Mouse (Mus musculus): ENCODE data around the gene Scgb2b27. TPM values are rescaled to one million over a fixed set of nuclear protein-coding genes. Genes with fewer than 3 reads are reported as not detected.
"Not testable (repeated sequence)": the region's sequence is repeated elsewhere in the genome, so short reads cannot be mapped to it uniquely, and the experiment has no call there.

Gene Scgb2b27
- not detected for polyA plus RNA-seq (2021)

DNA sequence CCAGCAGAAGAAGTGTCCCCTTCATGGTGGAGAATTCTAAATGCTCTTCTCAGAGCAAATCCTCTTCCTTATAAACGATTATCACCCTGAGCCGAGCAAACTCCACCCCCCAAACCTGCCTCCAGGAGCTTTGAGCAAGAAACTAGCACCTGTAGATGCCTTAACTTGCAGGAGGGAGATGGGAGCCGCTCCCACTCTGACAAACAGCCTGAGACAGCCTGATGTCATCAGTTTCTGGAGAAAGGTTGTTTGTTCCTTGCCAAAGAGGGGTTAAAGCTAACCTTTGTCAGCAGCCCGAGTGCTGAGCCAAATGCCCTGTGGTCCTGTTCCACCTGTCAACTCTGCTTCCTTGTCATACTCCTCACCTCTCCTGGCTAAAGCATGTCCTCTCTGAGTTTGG lies at the start of gene Scgb2b27:
Gene Scgb2b27, minus strand, starts transcription at position 101 of the 400 bp plus-strand sequence.
- ATAC-seq (no peak), DNase-seq (ENCODE audit: low read depth, low spot score) (no peak)
- no peak for TF ChIP-seq CTCF (IDR thresholded peaks at IDR 0.05)
- H3K27me3 ChIP-seq = no peaks in the 10 kb centered on the region
- in situ Hi-C loops (cut with MboI; ENCODE audit: low pct_unique_long_range_greater_than_20kb) = no loop called here
- ChIA-PET CTCF (no interaction called here), POLR2A (no interaction called here)

DNA sequence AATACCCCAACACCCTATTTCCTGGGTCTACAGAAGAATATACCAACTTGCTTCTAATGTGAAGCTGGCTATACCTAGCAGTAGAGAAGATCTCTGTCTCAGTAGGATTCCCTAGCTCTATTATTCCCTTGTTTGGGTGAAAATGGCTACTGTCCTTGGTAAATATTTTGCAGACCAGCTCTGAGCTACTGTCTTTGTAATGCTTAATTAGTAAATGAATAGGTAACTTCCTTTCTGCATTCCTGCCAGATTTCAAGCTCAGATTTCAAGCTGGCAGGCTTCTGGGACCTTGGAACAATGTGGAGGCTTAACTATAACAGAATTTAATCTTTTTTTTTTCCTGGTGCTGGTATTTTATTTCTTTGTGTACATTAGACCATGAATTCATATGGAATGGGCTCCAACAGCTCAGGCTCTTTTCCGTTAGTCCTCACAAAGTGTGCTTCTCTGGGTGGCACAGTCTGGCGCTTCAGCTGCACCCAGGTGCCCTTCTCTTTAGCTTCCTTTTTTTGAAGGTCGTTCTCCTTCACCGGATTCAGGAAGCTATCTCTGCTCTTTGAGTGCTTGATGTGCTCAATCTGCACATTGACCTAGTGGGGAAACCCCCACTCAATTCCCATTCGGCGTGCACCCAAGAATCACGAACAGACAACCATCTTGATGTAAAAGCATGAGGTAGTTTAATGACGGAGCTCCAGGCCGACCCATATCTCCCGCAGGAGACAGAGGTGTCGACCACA lies 22.5 kb upstream of the Scgb2b27 start:
- H3K27me3 ChIP-seq; DNase-seq (ENCODE audit: low read depth, low spot score); ATAC-seq; POLR2A ChIA-PET; in situ Hi-C loops (cut with MboI; ENCODE audit: low pct_unique_long_range_greater_than_20kb); CTCF ChIA-PET: not testable (repeated sequence)

DNA sequence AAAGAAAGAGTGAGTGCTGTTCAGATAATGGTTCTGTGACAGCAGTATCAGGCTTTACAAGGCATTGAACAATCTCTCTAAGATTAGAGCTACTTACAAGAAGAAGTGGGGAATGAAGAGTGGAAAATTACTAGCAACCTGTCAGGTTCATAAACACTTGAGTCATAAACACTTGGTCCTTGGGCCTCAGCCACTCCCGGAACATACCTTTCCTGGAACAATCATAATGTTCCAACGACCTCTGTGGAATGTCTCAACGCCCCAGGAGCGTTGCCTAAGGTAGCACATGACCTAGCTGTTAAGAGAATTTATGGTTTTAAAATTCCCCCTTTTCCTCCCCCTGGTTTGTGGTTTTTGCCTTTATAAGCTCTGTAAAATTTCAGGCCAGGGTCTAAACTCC lies 20.8 kb upstream of the Scgb2b27 start:
- in situ Hi-C loops (cut with MboI; ENCODE audit: low pct_unique_long_range_greater_than_20kb); DNase-seq (ENCODE audit: low read depth, low spot score); CTCF ChIA-PET; POLR2A ChIA-PET; ATAC-seq; H3K27me3 ChIP-seq: not testable (repeated sequence)

DNA sequence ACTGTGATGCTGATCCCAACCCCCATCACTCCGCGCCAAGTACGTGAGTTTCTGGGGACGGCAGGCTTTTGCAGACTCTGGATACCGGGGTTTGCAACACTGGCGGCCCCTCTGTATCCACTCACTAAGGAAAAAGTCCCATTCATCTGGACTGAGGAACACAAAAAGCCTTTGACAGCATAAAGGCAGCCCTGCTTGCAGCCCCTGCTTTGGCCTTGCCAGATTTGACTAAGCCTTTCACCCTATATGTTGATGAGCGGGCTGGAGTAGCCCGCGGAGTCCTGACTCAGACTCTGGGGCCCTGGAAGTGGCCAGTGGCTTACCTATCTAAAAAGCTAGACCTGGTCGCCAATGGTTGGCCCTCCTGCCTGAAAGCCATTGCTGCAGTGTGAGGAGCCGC lies 16.3 kb upstream of the Scgb2b27 start:
- no peak for ATAC-seq
- DNase-seq (ENCODE audit: low read depth, low spot score) = no peak
- in situ Hi-C loops (cut with MboI; ENCODE audit: low pct_unique_long_range_greater_than_20kb) = no loop called here
- no peak for TF ChIP-seq CTCF (IDR thresholded peaks at IDR 0.05)
- ChIA-PET CTCF (no interaction called here), POLR2A (no interaction called here)
- H3K27me3 ChIP-seq = no peaks in the 10 kb centered on the region

DNA sequence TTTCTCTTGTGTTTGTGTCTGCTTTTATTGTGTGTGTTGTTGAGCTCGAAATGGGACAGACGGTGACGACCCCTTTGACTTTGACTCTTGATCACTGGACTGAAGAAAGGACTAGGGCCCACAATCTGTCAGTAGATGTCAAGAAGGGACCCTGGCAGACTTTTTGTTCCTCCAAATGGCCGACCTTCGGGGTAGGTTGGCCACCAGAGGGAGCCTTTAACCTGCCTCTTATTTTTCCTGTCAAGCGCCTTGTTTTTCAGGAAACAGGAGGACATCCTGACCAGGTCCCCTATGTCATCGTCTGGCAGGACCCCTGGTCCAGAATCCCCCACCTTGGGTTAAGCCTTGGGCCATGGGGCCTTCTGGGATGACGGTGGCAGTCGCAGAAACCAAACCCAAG lies 13.5 kb upstream of the Scgb2b27 start:
- ATAC-seq; CTCF ChIA-PET; H3K27me3 ChIP-seq; in situ Hi-C loops (cut with MboI; ENCODE audit: low pct_unique_long_range_greater_than_20kb); DNase-seq (ENCODE audit: low read depth, low spot score): not testable (repeated sequence)
- POLR2A ChIA-PET = interaction anchor here (0.5 kb wide), 1 partner anchor 40 kb away, joined by 5 read pairs; no protein-coding TSS in a partner anchor

DNA sequence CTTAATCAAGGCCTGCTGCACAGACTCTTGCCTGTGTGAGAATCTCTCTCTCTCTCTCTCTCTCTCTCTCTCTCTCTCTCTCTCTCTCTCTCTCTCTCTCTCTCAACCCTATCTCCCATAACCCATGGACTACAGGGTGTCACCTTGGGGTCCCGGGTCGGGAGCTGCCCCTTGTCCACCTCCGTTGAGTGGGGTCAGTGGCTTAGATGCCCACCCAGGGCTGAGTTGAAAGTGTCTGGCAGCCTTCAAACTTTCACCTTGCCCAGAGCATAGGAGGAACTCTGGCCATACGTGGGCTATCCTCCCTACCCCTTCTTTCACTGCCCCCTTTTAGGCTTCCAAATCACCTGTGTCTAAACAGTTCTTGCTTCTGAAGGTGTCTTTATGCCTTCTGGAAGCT lies 11.9 kb upstream of the Scgb2b27 start:
- TF ChIP-seq CTCF (IDR thresholded peaks at IDR 0.05) = no peak
- CTCF ChIA-PET = no interaction called here
- in situ Hi-C loops (cut with MboI; ENCODE audit: low pct_unique_long_range_greater_than_20kb) = no loop called here

DNA sequence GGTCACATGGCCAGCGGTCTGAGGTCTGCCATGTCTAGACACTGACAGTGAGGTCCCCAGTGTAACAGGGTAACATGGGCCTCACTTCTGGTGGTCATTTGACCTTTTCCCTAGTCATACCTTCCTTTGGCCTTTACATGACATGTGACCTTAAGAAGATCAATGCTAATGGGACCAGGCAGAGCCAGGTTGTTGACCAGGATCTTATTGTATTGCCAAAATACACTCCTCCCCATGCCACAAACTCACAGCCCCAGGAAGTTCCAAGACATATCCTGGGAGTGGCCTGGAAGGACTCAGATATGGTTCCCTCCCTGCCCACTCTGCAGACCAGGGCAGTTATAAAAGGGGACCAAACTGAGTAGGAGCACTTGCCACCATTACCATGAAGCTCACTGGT lies 7.4 kb upstream of the Scgb2b27 start, which contains the start of gene Scgb1b27:
Gene Scgb1b27, plus strand, starts transcription at position 301 of the 400 bp plus-strand sequence.
- DNase-seq (ENCODE audit: low read depth, low spot score); POLR2A ChIA-PET; H3K27me3 ChIP-seq; in situ Hi-C loops (cut with MboI; ENCODE audit: low pct_unique_long_range_greater_than_20kb); CTCF ChIA-PET; ATAC-seq: not testable (repeated sequence)

More for the DNA sequence above, 11.9 kb upstream of the Scgb2b27 start:
- DNase-seq (ENCODE audit: low read depth, low spot score) (no peak), ATAC-seq (no peak)
- no peaks in the 10 kb centered on the region for H3K27me3 ChIP-seq
- POLR2A ChIA-PET = no interaction called here

DNA sequence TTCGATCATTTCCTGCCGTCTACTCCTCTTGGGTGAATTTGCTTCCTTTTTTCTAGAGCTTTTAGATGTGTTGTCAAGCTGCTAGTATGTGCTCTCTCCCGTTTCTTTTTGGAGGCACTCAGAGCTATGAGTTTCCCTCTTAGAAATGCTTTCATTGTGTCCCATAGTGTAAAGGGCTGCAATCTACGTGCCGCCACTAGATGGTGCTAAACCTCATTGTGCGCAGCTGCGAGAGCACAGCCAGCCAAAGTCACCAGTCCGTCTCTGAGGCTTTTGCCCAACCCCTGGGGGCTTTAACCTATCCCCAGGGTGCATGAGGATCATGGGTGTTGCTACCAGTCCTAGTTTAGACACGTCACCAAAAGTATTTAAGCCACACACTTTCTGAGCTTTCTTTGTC lies 31.5 kb downstream of the Scgb2b27 start:
- peak; percentile 74 for TF ChIP-seq CTCF (IDR thresholded peaks at IDR 0.05)
- ATAC-seq; POLR2A ChIA-PET; DNase-seq (ENCODE audit: low read depth, low spot score); in situ Hi-C loops (cut with MboI; ENCODE audit: low pct_unique_long_range_greater_than_20kb); CTCF ChIA-PET; H3K27me3 ChIP-seq: not testable (repeated sequence)

Other genes with a start within 250 kb of the Scgb2b27 start
- gene Scgb2b26, start 68.9 kb downstream of the Scgb2b27 start, polyA plus RNA-seq (2021) = not detected
- gene Scgb1b27, start 7.5 kb upstream of the Scgb2b27 start, polyA plus RNA-seq (2021) = not detected
- gene Scgb1b30, start 81.5 kb upstream of the Scgb2b27 start, polyA plus RNA-seq (2021) = not detected
- 51.1 TPM for gene Wtip, start 119.3 kb upstream of the Scgb2b27 start, polyA plus RNA-seq (2021)
- 118 TPM for gene Uba2, start 155.7 kb upstream of the Scgb2b27 start, polyA plus RNA-seq (2021)
- gene Pdcd2l, start 182.7 kb upstream of the Scgb2b27 start, polyA plus RNA-seq (2021) = 26.6 TPM
- gene Gpi1, start 216.4 kb upstream of the Scgb2b27 start, polyA plus RNA-seq (2021) = 845 TPM
- gene Gm6096, start 237.1 kb upstream of the Scgb2b27 start, polyA plus RNA-seq (2021) = 0.24 TPM

Measured in Patski (cell line).